Mouse (Mus musculus) myocyte (in vitro differentiated cells): ENCODE measurements around the gene Epo.

ENCODE experiments used
- CEBPB ChIP-seq: IDR thresholded peaks from 2 replicates; pipeline ENCODE4 v1.6.1; 2011; ENCODE audit warnings: mild to moderate bottlenecking, moderate library complexity; ENCODE audit not compliant: poor library complexity, insufficient read depth, severe bottlenecking
- POLR2AphosphoS2 ChIP-seq: IDR thresholded peaks from one replicate; pipeline ENCODE4 v1.6.1; 2011; ENCODE audit warnings: low read depth, control low read depth; ENCODE audit not compliant: insufficient read length

DNA sequence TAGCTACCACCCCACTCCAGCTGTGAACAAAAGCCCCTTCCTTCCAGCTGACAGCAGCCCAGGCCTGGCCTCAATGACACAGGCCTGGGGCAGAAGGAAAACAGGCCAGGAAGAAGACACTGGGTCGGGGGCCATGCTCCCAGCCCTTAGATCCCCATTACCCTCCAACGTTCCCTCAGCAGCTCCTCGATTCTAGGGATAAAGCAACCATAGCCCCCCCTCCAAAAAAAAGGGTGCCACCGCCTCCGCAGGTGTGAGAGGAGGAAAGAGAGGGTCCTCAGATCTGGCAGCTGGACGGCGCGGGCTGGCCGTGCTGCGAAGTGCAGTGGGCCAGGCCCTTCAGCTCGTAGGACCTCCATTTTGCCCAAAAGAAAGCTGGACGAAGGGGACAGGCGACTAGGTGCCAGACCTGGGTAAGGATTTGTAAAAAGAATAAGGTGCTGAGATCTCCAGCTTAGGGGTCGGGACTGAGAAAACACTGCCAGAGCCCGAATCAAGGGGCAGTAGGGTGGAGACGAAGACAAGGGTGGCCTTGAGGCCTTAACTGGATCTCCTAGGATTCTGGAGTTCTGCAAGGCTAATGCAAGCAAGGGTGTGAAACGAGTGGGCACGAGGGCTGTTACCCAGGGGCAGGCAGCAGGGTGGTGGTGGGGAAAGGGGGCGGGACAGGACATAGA is 773 bp downstream of the Epo start:
- no peak for TF ChIP-seq POLR2AphosphoS2
- TF ChIP-seq CEBPB: no peak
